Mouse (Mus musculus): ENCODE measurements around the gene Mdp1.

The Mdp1 gene

DNA sequence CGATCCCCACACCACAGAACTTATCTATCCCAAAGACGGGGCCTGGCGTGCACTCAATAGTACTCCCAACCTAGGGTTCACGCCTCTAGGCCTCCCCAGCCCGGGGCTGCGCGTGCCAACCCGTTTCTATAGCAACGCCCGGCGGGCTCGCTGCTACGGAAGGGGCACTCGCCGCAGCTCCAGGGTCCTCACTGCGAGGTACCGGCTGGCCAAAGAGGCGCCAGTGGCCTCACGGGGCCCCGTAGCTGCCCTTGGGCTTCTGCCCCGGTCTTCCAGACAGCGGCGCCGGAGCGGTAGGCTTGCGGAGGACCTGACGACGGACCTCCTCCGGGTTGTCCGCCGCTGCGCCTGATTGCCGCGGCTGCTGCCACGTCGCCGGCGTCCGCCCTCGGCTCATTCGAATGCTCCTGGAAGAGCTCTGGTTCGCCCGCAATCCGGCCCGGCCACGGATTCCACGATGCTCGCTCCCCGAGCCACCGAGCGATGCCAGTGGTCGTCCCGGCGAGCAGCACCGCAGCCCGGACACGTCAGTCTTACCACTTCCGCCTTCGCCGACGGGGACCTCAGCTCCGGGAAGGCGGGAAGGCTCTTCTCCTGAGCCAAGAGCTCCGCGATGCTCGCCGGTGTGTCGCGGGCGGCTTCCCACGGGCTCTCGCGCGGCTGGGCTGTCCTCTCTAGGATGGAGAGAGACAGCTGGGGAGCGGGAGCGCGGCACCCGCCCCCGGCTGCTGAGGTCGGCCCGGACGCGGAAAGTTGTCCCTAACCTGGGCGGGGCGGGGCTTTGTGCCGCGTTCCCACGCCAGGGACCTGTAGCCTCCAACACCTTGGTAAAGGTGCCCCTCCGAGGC, 17.0 kb downstream of the Mdp1 start, which contains the start of gene Tm9sf1:
Gene Tm9sf1, minus strand, starts transcription at position 747 of the 848 bp plus-strand sequence.
- DNase-seq (ENCODE audit: low spot score), result peak; percentile 84

DNA sequence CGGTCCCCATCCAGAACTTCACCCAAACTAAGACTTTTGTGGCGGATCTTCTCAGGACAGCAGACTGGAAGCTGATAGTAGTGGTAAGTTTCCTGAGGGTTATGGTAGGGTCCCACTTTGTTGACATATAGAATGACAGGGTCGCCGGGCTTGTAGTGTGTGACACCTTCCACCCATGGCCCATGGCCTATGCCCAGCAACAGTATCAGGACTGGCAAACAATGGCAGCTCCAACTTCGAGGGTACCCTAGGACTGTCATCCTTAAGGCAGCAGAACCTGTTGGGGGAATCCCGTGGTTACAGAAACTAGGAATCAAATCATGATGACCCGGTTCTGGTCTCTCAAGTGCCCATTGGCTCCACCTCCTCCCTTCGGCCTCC, 17.6 kb downstream of the Mdp1 start:
- DNase-seq (ENCODE audit: low spot score), result no peak

DNA sequence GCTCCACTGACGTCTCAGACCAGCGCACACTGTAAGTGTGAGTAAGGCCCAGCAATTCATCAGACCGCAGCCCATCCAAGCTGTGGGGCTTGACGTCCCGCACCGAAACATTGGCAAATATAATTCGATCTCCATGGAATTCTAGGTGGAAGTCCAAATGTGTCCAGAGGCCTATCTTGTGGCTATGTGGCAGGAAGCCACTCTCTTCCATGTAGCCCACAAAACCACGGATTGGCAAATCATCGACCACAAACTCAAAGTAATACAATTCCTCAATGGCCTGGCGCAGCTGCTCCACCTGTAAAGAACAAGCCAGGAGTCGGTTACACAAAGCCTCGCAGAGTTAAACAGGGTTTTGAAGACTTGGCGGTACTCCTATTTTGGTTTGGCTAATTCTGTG, 19.0 kb downstream of the Mdp1 start:
- DNase-seq (ENCODE audit: low spot score), result no peak

DNA sequence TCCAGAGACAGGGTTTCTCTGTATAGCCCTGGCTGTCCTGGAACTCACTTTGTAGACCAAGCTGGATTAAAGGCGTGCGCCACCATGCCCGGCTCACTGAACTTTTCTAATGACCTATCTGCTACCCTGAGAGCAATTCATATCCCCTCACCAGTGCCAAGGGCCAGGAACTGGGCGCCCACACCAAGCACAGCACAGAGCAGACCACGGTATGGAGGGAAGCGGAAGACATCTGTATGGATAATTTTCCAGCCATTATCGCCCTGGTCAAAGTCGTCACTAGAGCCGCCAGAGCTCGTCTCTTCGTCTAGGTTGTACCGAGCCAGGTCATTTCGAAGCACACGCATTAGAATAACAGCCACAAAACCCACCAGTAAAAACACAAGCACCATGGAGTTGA, 19.5 kb downstream of the Mdp1 start:
- DNase-seq (ENCODE audit: low spot score), result no peak

DNA sequence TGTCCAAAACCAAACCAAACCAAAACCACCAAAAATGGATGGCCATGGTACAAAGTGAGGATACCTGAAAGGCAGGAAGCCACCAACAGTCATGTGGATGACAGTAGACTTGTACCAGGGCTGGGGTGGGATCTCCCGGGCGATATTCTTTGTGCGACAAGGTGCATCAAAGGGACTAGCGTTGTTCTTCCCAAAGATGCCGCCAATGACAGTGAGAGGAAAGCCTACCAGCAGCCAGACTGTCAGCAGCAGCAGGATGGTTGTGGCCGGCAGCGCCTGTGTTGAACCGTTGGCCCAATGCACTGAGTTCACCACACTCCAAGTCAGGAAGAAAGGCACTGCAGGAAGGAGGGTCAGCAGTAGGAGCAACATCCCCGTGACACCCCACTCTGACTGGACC, 22.5 kb downstream of the Mdp1 start, which contains the start of gene Gm49378:
Gene Gm49378, minus strand, starts transcription at position 101 of the 400 bp plus-strand sequence.
- DNase-seq (ENCODE audit: low spot score), result no peak

DNA sequence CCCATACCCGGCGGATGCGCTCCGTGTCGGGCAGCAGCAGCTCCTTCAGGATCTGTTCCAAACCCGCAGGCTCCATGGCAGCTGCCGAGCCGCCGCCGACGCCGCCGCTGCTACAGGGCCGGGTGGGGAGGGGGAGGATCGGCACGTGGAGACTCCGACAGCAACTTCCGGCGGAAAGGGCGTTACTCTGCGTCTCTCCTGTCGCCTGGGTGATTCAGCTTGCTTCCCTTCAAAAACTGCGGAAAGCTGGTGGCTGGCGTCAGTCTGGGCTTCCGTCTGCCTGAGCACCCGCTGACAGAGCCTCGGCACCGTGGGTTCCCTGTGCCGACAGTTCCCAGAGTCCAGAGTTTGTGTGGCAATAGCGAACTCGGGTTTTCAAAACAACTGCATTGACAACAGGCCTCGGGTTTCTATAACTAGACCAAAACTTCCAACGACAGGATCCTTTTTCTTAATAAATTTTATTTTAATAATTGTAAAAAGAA, 24.7 kb downstream of the Mdp1 start, which contains the start of gene Ipo4:
Gene Ipo4, minus strand, starts transcription at position 435 of the 485 bp plus-strand sequence.
- DNase-seq (ENCODE audit: low spot score), result peak; percentile 96

DNA sequence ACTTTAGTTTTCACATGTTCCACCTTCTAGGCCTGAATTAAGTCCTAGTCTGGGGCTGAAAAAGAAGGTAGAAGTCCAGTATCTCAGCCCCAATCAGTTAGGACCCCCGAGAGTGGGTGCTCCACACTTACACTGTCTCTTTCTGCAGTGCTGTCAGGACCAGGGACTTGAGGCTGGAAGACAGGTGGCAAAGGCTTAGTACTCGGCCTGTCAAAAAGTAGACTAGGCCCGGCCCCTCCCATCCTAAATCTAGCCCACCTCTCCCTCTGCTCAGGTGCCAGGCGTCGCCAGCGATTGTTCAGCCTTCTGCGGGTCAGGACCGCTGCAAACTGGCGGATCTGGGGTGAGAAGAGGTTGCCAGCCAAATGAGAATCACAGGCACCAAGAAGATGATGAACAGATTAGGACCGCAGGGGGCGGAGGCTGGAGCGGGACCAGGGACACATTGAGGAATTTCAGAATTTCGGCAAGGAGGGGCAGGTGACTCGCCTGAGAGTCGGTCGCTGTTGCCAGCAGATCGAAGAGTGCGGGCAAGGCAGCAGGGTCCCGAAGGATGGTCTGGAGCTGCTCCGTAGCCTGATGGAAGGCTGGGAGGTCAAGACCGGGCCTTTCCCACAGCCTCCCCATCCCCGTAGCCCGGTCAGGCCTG, 25.3 kb downstream of the Mdp1 start:
- DNase-seq (ENCODE audit: low spot score), result no peak

DNA sequence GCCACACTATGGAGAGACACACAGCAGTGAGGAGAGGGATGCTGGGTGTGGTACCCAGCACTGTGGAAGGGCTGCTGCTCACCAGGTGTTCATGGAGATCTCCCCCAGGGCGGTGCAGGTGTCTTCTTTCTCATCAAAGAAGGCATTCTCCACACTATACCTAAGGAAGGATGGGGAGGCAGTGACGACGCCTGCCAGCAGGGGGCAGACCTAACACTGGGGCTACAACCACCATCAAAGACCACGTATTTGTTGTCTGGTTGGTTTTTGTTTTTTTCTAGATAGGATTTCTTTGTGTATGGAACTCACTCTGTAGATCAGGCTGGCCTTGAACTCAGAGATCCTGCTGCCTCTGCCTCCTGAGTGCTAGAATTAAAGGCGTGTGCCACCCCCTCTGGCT, 31.0 kb downstream of the Mdp1 start:
- DNase-seq (ENCODE audit: low spot score), result peak; percentile 40

DNA sequence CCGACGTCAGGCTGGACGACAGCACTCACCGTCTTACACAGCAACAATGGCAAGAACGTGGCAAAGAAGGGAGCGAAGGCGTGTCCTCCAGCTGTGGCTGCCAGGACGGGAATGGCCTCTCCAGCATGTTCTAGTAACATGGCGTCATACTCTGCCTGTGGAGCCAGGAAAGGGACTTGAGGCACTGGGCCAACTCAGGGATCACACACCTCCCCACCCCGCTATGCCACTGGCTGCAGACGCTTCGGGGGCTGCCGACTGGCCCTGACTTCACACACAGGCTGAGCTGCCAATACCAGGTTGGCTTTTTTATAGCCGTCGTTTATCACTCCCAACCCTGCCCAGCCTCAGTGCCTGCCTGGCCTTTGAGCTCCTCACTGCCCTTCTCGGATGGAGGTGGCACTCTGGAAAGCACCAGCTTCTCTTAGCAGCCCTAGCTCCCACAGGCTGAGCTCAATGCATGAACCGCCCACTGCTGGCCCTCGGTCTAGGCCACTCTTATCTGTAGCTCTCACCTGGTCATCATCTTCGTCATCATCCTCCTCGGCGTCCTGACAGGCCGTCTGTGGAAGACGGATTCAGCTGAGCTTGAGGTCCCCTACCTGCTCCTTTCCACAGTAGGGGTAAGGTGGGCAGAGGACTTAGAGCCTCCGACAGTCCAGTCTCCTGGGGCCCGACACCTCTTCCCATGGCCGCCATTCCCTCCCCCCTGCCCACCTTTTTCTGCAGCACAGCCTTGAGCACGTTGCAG, 32.1 kb downstream of the Mdp1 start:
- DNase-seq (ENCODE audit: low spot score), result no peak

DNA sequence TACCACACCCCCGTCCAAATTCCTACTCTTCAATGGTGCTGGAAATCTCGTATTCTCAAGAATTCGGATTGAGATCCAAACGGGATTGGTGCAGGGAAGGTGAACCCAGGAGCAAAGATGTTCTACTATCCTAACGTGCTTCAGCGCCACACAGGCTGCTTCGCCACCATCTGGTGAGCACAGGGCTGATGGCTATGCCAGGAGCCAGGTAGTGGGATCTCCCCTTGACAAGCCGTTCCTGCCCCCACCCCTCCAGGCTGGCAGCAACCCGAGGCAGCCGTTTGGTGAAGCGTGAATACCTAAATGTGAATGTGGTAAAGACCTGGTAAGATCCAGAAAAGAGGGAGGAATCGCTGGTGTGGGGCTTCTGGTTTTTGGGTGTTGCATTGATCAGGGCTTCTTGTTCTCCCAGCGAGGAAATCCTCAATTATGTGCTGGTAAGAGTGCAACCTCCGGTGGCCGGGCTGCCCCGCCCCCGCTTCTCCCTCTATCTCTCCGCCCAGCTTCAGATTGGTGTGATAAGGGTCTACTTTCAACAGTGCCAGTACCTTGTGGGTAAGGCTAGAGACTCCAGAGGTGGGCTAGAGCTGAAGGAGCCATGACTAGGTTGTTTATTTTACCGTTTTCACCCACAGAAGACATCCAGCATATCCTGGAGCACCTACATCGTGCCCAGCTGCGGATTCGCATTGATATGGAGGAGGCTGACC, 41.7 kb downstream of the Mdp1 start:
- DNase-seq (ENCODE audit: low spot score), result no peak

DNA sequence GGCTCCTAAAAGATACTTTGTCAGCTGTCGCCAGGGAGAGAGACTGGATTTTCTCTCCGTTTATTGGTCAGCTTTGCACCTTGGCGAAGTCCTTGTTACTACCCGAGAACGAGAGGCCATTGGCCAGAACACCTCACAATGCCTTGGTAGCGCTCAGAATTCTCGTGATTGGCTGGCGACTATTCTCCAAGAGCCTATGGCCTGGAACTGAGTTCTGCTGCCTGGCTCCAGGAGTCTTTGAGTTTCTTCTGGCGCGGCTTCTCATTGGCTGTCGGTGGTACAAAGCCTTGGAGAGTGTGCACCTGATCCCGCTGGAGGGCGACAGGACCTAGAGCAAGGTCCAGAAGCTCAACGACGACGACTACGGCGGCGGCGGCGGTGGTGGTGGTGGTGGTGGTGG, 42.5 kb downstream of the Mdp1 start, which contains the start of gene Rec8:
Gene Rec8, plus strand, starts transcription at position 216 of the 400 bp plus-strand sequence.
- peak; percentile 78 for DNase-seq (ENCODE audit: low spot score)

DNA sequence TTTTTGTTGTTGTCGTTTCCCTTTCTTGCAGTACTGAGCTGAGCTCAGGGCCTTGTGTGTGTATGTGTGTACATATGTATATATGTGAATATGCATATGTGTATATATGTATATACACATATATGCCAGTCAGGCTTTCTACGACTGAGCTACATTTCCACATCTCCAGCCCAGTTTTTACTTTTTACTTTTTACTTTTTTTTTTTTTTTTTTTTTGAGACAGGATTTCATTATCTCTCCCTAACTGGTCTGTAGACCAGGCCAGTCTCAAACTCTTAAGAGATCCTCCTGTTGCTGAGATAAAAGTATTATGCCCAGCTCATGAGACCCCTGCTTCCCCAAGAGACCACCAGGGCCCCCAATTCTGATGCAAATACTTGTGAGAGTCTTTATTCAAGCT, 43.5 kb downstream of the Mdp1 start:
- DNase-seq (ENCODE audit: low spot score), result no peak

DNA sequence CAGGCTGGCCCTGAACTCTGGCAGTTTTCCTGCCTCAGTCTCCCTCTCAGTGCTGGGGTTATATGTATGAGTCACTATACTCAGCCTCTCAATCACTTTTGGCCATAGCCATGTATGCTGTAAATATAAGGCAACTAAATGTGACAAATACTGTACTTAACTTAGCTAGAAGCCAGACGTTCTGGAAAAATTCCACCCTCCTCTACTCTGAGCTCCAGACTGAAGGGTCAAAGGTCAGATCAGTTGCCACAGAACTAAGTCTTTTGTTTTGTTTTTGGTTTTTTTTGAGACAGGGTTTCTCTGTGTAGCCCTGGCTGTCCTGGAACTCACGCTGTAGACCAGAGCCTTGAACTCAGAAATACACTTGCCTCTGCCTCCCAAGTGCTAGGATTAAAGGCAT, 44.4 kb downstream of the Mdp1 start:
- DNase-seq (ENCODE audit: low spot score), result no peak

DNA sequence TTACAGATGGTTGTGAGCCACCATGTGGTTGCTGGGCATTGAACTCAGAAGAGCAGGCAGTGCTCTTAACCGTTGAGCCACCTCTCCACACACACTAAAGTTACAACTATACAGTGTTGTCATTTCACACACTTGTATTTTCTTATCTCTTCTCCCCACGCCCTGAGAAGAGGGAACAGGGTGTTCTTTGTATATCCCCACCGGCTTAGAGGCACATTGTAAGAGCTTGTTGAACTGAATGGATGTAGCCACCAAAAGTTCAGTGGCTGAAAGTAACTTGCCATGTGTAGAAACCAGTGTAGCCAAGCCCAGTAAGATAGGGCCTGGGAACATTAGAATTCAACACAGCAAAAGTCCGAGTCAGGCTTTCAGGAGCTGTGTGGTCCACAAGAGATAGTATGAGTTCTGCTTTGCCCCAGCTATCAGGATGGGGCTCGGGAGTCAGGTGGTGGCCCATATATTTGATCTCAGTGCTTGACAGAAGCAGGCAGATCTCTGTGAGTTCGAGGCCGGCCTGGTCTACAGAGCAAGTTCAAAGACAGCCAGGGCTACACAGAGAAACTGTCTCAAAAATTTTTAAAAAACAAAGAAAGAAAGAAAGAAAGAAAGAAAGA, 45.6 kb downstream of the Mdp1 start:
- no peak for DNase-seq (ENCODE audit: low spot score)

DNA sequence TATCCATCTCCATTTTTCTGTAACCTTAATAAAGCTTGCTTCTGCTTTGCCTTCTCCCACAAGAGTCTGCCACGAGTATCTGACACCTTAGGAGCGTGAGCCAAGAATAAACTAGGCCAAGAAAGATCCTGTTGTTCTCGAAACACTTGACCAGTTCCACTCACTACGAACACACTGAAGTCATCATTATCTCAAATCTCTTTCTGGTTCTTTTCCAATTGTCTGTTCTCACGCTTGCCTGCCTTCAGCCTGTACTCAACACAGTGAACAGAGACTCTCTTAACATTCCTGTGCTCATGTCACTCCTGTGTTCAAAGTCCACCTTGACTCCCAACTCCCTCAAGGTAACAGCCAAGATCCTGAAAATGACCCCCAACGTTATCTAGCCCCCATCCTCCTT, 47.0 kb downstream of the Mdp1 start:
- DNase-seq (ENCODE audit: low spot score), result no peak

DNA sequence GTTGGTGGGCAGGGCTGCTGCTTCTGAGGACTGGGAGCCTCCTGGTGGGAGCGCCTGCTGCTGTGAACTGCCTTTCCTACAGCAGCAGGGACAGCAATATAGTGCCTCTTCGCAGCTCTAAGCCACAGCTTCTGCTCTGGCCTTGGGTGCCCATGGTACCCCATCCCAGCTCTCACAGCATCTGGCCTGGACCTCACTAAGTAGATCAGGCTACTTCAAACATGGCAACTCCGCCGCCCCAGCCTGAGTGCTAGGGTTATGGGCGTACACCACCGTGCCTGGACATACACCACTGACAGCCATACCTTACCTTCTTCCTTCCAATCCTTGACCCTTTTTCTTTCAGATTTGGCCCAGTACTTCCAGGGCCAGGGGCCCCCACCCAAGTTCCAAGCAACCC, 52.0 kb downstream of the Mdp1 start:
- no peak for DNase-seq (ENCODE audit: low spot score)

Measured in embryo, embryonic 10.5 days (tissue).